Mouse (Mus musculus): ENCODE results near the gene 7530416G11Rik.

DNA sequence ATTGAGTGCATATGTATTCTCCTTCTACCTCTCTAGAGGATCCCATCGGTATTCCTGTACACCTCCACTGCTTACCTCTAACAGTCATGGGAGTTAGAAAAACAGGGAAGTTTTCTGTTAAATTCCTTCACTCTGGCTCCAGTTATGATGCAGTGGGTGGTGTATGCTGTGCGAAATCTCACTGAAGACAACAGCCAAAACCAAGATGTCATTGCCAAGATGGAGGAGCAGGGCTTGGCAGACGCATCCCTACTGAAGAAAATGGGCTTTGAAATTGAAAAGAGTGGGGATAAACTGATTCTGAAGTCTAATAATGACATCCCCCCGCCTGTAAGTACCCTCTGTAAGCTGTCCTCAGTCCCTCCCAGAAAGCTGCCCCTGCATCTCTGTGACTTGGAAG, 40.9 kb downstream of the 7530416G11Rik start:
- TF ChIP-seq POLR2A (IDR thresholded peaks at IDR 0.05; ENCODE audit: borderline replicate concordance, extremely low read depth, insufficient read depth, insufficient read length, poor library complexity, severe bottlenecking) (no peak), CTCF (IDR thresholded peaks at IDR 0.05; ENCODE audit: borderline replicate concordance, extremely low read depth, insufficient read depth, insufficient read length) (no peak)

Data from brain, embryonic 14.5 days (tissue).